Mouse (Mus musculus) stomach, postnatal 0 days (tissue): ENCODE data around the gene Frmd4b.

Source experiments
- CTCF ChIP-seq: IDR thresholded peaks from 2 replicates; pipeline ENCODE4 v1.5.1; 2016; ENCODE audit warnings: antibody characterized with exemption, low read depth, mild to moderate bottlenecking, moderate library complexity
- EP300 ChIP-seq: optimal IDR thresholded peaks from 2 replicates; pipeline ENCODE3; 2016; ENCODE audit warnings: antibody characterized with exemption

- TF ChIP-seq CTCF (no peak), EP300 (no peak)
Measured at GRCm38 (mm10) chr6:97434753-97435152, 182.6 kb downstream of the Frmd4b start.
